Mouse (Mus musculus) erythroblast, adult 5-6 weeks (primary cell): Measurements from ENCODE around the gene Usp32. TPM values are rescaled to one million over a fixed set of nuclear protein-coding genes. Genes with fewer than 3 reads are reported as not detected.

Experiments
- ATAC-seq: replicated peaks from 2 replicates; pipeline ENCODE4 v1.8.0; 2016; ENCODE audit warnings: moderate number of reproducible peaks, mild to moderate bottlenecking, moderate TSS enrichment, inconsistent platforms; ENCODE audit not compliant: poor library complexity, low FRiP score, severe bottlenecking
- total RNA-seq, 2 experiments: library from RNA; stranded (forward) in 1 of 2; stranded (reverse) in 1 of 2; fragments of 150-400 nt in 1 of 2; fragments of 200-764, 138-1000 nt in 1 of 2; gene quantifications; 2 replicates each; pipeline versions ENCODE4 v1.2.3 to v1.2.4; 2015 to 2017; ENCODE audit warnings: low replicate concordance in 2 of 2

Gene Usp32
- total RNA-seq, 2 experiments from 2014 or later: 367 to 512 TPM

DNA sequence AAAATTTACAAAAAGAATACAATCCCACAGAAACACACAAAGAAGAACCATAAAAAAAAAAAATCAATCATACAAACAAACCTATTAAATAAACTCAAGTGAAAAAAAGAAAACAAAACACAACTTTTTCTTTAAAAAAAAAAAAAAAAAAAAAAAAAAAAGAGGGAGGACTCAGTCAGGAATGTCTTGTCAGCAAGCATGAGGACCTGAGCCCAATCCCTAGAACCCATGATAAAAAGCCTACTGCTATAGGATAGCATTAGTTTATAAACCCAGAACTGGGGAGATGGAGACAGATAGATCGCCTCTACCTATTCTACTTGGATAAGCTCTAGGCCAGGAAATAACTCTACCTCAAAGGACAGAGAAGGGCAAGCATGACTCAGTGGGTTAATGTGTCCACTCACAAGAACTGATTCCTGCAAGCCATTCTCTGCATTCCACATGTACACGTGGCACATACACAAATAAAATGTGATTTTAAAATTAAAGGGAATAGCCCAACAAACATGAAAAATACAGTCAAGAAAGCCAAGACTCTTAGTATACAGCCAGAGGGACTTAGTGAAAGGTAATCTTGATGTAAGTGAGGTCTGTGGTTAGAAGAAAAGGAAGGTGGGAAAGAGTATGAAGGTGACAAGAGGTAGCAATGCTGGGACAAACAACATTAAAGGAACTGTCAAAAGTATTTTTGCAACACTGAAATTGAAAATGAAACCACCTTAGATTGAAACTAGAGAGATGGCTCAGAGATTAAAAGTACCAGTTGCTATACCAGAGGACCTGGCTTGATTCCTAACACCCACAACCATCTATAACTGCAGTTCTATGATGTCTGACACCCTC is 13.5 kb downstream of the Usp32 start:
- ATAC-seq: peak; percentile 47; the same call in 1 of the 2 replicates

DNA sequence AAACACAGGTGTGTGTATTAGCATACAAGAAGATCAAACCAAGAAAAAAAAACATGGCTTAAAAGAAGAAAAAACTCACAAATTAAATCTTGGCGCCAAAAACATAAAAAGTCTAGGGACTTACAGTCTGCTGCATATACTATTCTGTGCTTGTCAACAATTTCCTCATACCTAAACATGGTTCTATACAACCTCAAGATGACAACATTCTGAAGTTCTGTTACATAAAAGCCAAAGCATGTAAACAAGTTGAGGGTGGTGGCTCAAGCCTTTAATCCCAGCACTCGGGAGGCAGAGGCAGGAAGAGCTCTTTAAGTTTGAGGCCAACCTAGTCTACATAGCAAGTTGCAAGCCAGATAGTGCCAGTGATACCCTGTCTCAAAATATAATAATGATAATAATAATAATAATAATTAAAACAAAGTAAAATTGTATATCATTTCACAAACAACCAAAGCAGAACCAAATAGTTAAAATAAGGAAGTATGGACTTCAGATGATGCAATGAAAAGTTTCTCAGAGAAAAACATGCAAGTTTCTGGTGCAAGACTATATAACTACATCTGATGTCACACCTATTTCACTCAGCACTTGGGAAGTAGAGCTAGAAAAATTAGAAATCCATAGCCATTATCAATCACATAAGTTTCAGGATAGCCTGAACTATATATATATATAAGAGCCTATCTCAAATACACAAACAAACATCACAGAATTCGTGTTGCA is 16.5 kb downstream of the Usp32 start:
- ATAC-seq: no peak

DNA sequence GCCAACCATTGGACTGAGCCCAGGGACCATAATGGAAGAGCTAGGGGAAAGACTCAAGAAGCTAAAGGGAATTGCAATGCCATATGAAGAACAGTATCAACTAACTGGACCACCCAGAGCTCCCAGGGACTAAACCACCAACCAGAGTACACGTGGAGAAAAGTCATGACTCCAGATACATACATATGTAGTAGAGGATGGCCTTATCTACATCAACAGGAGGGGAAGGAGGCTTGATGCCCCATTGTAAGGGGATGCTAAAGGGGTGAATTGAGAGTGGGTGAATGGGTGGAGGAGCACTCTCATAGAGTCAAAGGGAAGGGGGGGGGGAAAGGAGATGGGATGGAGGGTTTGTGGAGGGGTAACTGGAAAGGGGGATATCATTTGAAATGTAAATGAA is 17.9 kb downstream of the Usp32 start:
- no peak for ATAC-seq

DNA sequence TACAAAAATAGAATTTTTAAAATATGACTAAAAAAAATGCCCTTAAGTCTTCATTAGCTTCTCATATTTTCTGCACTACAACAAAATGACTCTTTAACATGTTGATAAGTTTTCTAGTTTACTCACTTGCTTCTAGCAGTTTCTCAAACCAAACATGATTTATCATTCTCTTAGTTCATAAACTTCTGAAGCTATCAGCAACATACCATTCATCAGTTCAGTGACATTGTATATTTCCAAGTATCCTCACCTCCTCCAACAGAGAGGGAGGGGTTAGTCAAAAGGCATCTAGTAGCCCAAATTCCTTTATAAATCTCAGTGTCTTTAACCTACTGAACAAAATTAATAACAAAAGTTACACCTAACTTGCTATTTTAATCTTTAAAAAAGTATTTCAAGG is 22.8 kb downstream of the Usp32 start:
- peak; percentile 80 for ATAC-seq

DNA sequence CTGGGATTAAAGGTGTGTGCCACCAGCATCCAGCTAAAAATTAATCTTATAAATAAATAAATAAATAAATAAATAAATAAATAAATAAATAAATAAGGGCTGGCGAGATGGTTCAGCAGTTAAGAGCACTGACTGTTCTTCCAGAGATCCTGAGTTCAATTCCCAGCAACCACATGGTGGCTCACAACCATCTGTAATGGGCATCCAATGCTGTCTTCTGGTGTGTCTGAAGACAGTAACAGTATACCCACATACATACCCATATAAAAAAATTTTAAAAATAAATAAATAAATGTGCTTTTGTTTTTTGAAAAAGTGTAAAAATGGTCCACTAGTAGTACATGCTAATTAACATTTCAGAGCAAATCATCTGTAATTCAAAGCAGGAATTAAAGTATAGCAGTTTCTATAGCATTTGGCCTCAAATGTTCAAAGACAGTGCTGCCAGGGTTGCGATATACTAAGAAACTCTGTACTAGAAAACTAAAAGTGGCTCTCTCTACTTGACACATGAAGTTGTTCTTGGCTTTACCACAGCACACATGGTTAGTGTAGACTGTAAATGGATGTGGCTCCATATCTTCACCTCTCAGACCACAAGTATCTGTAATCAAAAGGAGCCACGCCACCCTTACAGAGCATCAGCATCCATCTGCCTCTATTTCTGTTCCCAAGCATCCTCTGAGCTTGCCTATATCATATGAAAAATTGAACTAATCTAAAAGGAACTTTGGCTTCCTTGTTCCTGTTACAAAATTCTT is 23.7 kb downstream of the Usp32 start:
- ATAC-seq: peak; percentile 95

DNA sequence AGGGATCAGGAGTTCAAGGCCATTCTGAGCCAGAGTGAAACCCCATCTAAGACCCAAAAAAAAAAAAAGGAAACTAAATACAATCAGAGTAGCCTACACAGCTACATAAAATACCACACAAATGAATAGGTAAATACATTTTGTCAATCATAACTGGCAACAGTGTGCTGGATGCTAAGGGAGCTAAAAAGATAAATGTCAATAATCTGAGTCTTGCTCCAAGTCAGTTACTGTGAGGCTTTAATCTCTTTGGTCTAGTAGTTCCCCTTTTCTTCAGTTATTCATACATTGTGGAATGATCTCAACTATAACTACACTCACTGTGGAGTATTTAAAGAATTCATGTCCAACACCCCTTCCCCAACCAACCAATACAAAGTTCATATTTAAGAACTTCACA is 30.0 kb downstream of the Usp32 start:
- ATAC-seq: no peak

DNA sequence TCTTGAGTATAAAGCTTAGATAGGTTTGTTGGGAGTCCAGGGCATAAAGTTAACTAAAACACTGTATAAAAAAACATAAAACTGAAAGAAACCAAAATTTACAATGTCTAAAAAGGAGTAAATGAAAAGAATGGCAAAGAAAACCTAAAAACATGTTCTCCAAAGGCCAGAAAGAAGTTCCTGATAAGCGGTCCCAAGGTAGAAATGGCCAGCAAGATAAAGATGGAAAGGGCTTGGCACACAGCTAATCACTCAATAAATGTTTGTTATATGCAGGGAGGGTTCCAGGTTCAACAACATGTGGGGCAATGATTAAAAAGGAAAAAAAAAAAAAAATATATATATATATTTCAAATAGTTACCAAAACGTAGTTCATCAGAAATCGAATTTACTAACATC is 32.7 kb downstream of the Usp32 start:
- peak; percentile 85 for ATAC-seq

DNA sequence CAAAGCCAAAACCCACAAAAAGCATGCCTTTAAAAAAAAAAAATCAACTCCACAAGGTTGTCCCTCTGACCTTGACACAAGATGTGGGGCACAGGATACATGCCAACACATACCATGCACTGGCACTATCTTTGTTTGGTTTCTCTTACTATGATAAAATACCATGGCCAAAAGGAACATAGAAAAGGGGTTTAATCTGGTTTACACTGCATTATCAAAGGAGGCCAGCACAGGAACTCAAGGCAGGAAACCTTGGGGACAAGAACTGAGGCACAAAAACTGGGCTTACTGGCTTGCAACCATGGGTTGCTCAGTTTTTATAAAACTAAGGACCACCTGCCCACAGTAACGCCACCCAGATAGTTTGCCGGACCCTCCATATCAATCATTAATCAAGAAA is 34.1 kb downstream of the Usp32 start:
- ATAC-seq: peak; percentile 20

DNA sequence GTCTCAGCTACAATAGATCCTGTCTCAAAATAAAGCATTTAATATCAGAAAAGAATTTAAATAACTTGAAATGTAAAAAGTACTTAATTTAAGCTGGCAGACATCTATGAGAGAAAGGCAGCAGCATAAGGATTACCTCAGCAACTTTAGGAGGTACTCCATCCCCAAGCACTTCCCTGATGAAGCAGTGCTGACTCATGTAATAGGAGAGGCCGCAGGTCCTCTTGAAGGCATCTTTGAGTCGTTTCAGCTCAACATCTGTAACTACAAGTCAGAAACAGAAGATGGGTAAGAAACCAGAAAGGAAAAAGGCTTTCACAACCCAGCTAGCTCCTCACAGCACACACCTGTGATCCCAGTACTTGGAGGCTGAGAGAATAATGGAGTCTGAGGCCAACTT is 36.2 kb downstream of the Usp32 start:
- ATAC-seq: peak; percentile 80

DNA sequence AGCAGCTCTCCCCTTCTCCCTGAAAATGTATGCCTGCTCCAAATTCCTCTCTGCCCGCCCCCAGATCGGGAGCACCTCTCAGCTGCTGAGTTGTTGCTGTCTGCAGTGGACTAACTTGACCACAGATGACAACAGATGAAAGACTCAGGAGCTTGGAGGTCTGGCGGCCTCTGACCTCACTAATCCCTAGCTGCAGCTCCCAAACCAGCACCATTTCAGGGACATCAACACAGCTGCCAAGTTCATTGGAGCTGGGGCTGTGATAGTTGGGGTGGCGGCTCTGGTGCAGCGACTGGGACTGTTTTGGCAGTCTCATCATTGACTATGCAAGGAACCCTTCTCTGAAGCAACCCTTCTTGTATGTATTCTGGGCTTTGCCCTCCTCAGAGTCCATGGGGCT is 44.8 kb downstream of the Usp32 start:
- 0 out of 2 replicates have a peak, but pooled peaks have one; percentile 37 for ATAC-seq

DNA sequence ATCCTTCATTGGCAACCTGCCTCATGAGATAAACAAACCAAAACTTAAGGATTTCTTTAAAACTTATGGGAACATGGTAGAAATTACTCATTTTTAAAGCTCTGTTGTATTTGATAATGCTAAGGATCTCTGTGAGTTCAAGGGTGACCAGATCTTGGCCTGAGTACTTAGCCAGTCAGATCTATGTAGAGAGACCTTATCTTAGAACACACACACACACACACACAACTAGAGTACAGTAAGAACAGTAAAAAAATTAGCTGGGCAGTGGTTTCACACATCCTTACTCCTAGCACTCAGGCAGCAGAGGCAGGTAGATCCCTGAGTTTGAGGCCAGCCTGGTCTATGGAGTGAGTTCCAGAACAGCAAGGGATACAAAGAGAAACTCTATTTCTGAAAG is 53.7 kb downstream of the Usp32 start:
- ATAC-seq: no peak

DNA sequence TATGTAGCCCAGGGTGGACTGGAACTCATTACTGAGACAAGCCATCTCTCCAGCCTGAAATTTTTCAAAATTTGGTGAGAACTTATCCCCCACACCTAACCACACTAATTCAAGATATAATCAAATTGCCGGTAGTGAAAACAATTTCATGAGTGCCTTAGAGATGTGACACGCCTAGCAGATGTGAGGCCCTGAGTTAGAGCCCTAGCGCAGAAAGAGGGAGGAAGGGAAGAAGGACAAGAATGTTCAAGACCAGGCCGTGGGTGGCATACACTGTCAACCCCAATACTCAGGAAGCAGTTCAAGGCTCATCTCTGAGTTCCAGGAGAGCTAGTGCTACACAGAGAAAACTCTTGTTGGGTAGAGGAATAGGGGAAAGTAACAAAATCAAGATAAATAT is 72.1 kb downstream of the Usp32 start:
- peak; percentile 51; the same call in 1 of the 2 replicates for ATAC-seq

DNA sequence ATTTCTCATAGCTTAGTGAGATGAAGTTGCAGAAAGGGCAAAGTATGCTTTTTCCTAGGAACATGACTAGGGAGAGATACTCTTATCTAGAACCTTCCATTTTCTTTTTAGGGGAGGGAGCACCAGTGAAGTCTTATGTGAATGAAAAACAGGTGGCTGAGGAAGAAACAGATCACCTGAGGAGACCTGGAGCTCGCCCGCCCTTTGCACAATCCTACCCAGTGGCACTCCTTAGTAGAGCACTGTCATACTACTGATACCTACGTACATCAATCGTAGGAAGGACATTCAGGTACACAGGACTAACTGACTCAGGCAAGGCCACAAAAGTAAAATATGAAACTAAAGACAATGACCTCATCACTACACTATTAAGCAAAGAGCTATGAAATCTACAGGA is 81.4 kb downstream of the Usp32 start:
- no peak for ATAC-seq

DNA sequence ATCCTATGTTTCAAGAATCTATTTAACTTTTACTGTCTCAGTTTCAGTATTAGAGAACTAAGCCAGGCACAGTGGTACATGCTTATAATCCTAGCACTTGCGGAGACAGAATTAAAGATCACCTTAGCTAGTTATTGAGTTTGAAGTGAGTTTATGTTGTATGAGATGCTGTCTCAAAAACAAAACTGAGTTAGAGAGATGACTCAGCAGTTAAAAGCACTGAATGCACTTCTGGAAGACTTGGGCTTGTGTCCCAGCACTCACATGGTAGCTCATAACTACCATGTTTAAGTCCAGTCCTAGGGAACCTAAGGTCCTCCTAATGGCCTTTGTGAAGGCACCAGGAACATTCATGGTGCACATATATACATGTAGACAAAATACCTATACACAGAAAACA is 82.4 kb downstream of the Usp32 start:
- 0 out of 2 replicates have a peak, but pooled peaks have one; percentile 26 for ATAC-seq

DNA sequence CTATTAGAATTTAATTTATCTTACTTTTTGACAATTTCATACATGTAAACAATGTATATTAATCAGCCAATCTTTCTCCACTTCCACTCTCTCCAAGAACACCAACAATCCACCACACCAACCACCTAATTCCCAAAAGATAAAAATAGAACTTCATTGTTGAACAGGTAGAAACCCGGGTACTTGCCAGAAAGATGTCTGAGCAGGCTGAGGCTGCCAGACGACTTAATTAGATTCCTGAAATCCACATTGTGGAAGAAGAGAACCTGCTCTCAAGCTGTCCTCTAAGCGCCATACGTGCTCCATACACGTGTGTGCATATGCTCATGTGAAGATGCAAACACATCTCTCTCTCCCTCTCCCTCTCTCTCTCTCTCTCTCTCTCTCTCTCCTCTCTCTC is 83.1 kb downstream of the Usp32 start:
- no peak for ATAC-seq

DNA sequence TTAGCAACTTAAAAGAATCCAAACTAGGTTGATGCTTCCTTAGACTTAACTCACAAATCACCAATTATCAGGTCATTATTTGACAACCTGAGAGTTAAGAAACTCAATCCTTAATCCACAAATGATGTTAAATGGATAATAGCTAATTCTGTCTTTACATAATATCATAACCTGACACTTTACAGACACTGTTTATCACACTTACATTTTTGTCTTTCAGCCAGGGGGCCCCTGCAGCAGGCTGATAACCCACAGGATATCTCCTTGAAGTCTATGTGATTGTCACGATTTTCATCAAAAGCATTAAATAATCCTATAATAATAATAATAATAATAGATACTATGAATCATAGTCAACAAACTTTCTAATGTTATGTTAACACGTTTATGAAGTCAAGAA is 84.4 kb downstream of the Usp32 start:
- ATAC-seq: no peak

DNA sequence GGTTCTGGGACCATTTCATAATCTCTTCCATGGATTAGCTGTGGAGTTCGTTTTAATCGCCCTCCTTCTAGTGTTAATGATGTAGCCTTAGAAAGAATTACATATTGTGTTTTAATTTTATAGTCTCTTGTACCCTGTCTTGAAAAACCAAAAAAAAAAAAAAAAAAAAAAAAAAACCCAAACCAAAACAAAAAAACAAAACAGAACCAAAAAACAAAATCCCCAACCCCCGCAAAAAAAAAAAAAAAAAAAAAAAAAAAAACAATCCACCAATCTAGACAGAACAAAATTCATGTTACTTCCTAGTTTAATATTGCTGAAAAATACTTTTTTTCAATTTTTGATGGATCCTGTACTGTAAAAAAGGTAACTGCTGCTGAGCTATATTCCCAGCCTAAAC is 100.7 kb downstream of the Usp32 start:
- no peak for ATAC-seq

DNA sequence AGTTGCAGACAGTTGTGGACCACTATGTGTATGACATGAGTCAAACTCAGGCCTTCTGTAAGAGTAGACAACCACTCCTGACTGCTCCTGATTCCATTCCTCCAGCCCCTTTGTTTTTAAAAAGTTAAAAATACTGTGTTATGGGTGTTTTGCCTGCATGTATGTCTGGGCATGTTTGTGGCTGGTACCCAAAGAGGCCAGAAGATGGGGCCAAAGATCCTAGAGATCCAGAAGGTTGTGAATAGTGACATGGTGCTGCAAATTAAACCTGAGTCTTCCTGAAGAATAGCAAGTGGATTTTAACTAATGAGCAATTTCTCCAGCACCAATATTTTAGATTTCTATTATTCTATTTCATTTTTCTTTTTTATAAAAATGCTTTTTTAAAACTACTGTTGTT is 126.8 kb downstream of the Usp32 start:
- ATAC-seq: no peak

DNA sequence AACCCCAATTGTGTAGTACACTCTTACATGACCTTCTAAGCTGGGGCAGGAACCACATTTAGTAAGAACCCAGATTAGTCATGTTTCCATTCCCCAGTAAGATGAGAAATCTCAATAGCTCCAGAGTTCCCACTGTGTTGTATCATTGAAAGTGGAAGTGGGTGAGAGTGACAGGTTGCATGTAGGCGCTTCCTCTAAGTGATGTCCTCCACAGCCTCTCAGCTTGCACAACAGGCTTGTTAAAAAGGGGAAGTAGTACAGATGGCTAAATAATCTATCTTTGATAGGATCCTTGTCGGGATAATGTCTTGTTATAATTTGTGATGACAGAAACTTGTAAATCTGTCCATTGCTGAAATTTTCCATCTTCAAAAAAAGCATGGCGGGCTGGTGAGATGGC is 136.4 kb downstream of the Usp32 start:
- ATAC-seq: no peak

DNA sequence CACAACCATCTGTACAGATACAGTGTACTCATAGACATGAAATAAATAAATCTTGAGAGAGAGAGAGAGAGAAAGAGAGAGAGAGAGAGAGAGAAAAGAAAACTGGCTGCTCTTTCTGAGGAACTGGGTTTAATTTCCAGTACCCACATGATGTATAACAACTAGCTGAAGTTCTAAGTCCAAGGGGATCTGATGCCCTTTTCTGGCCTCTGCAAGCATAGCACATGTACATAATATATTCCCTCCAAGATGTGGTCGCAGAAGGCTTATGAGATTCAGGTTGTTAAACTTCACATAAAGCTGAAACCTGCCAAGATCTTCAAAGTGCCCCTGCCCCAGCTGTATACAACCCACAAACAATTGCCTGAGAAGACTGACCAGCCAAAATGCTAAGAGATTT is 144.7 kb downstream of the Usp32 start:
- ATAC-seq: no peak

DNA sequence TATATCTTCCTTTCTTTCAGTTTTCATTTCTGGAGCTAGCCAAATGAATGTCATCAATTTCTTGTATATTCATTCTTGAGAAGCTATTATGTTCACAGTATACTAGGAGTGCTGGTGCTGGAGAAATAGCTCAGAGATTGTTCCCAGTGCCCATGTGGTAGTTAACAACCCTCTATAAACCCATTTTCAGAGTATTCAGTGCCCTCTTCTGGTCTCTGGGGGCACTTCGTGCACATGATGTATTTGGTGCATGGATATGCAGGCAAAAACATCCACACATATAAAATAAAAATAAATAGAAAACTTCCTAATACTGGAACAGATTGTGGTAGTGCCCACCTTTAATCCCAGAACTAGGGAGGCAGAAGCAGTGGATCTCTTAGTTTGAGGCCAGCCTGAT is 147.0 kb downstream of the Usp32 start:
- no peak for ATAC-seq
